Mouse (Mus musculus) ES-E14 (cell line): ENCODE measurements at regions not wholly inside any gene's neighbourhood (a gene's known extent, or its start where the extent isn't known, plus 50 kb on each side); places are given as distances from the start of the nearest gene placed in this dataset.

Experiments used
- CHD2 ChIP-seq: IDR thresholded peaks from 2 replicates; pipeline ENCODE4 v1.6.1; 2014; ENCODE audit warnings: mild to moderate bottlenecking, low read depth, low read length, inconsistent platforms
- HCFC1 ChIP-seq: IDR thresholded peaks from 2 replicates; pipeline ENCODE4 v1.6.1; 2012; ENCODE audit warnings: low read length, inconsistent platforms, borderline replicate concordance; ENCODE audit not compliant: insufficient read depth
- MAFK ChIP-seq: IDR thresholded peaks from 2 replicates; pipeline ENCODE4 v1.6.1; 2014; ENCODE audit warnings: mild to moderate bottlenecking, low read depth, low read length, inconsistent platforms; ENCODE audit not compliant: insufficient read depth
- ZC3H11A ChIP-seq: IDR thresholded peaks from 2 replicates; pipeline ENCODE4 v1.6.1; 2012; ENCODE audit warnings: low read depth, mild to moderate bottlenecking, inconsistent platforms, low read length, borderline replicate concordance
- ZNF384 ChIP-seq: IDR thresholded peaks from 2 replicates; pipeline ENCODE4 v1.6.1; 2012; ENCODE audit warnings: low read depth, low read length, inconsistent platforms

DNA sequence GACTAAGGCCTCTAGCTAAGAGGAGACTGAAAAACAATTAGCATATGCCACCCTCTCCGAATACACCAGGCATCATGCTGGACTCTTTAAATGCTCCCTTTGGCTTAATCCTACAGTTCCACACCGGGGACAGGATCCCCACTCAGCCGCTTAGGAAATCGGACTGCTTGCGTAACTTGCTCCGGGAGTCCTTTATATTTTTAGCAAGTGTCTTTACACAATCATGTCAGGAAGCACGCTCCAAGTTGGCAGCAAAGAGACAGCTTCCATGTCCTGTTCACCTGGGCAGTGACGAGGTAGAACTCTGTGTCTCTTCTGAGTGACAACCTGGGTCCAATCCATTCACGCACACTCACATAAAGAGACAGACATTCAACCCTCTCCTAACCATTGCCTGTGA lies 92.4 kb upstream of the Lef1 start:
- TF ChIP-seq ZC3H11A (no peak), HCFC1 (no peak), ZNF384 (no peak), CHD2 (no peak), MAFK (no peak)
